Mouse (Mus musculus) MEL-GATA-1-ER (cell line): ENCODE measurements around the gene Gtf2a1l.

Experiments used
- DNase-seq: peaks from one replicate; pipeline ENCODE4 v3.0.0-alpha.2; 2012; ENCODE audit warnings: low read depth; ENCODE audit errors: extremely low read depth

Gene Gtf2a1l

GRCm38 (mm10) chr17:88653375-88653769, 15.1 kb upstream of the Gtf2a1l start:
- DNase-seq: no peak

- no peak for DNase-seq
These were observed 9.9 kb upstream of the Gtf2a1l start for GRCm38 (mm10) chr17:88658510-88658909.

- no peak for DNase-seq
These were observed 2.4 kb upstream of the Gtf2a1l start for GRCm38 (mm10) chr17:88666076-88666475.

GRCm38 (mm10) chr17:88669921-88670320, 1.5 kb downstream of the Gtf2a1l start:
- no peak for DNase-seq

- DNase-seq: no peak
These were observed 2.3 kb downstream of the Gtf2a1l start for GRCm38 (mm10) chr17:88670800-88671199.

- DNase-seq: no peak
These were observed 7.2 kb downstream of the Gtf2a1l start for GRCm38 (mm10) chr17:88675310-88676309.

GRCm38 (mm10) chr17:88688226-88688625, 19.8 kb downstream of the Gtf2a1l start:
- no peak for DNase-seq

GRCm38 (mm10) chr17:88696656-88697333, 28.3 kb downstream of the Gtf2a1l start:
- no peak for DNase-seq

GRCm38 (mm10) chr17:88700901-88701300, 32.4 kb downstream of the Gtf2a1l start:
- no peak for DNase-seq

GRCm38 (mm10) chr17:88702345-88702744, 33.9 kb downstream of the Gtf2a1l start:
- no peak for DNase-seq

- no peak for DNase-seq
These were observed 34.7 kb downstream of the Gtf2a1l start for GRCm38 (mm10) chr17:88703112-88703511.

GRCm38 (mm10) chr17:88706231-88706649, 37.8 kb downstream of the Gtf2a1l start:
- no peak for DNase-seq

- DNase-seq: peak; percentile 7
These were observed 81.2 kb downstream of the Gtf2a1l start for GRCm38 (mm10) chr17:88749646-88750045.

- no peak for DNase-seq
These were observed 84.5 kb downstream of the Gtf2a1l start for GRCm38 (mm10) chr17:88752827-88753471.

- DNase-seq: no peak
These were observed 85.0 kb downstream of the Gtf2a1l start for GRCm38 (mm10) chr17:88753472-88753857.

GRCm38 (mm10) chr17:88755776-88756175, 87.3 kb downstream of the Gtf2a1l start:
- no peak for DNase-seq

GRCm38 (mm10) chr17:88758003-88758437, 89.6 kb downstream of the Gtf2a1l start:
- DNase-seq: no peak

- DNase-seq: no peak
These were observed 95.1 kb downstream of the Gtf2a1l start for GRCm38 (mm10) chr17:88763396-88764135.

GRCm38 (mm10) chr17:88764136-88764485, 95.7 kb downstream of the Gtf2a1l start:
- DNase-seq: no peak
